Mouse (Mus musculus): ENCODE measurements around the gene Rapgef5.

Gene Rapgef5

GRCm38 (mm10) chr12:117712474-117712873 lies 196.2 kb downstream of the Rapgef5 start:
- DNase-seq (ENCODE audit: low spot score in 2 of 2): no peak

- DNase-seq (ENCODE audit: low spot score in 2 of 2): no peak
Measured at GRCm38 (mm10) chr12:117713616-117714015, 197.3 kb downstream of the Rapgef5 start.

- no peak for DNase-seq (ENCODE audit: low spot score in 2 of 2)
Measured at GRCm38 (mm10) chr12:117720794-117721747, 204.8 kb downstream of the Rapgef5 start.

- DNase-seq (ENCODE audit: low spot score in 2 of 2): no peak
Measured at GRCm38 (mm10) chr12:117721748-117722150, 205.5 kb downstream of the Rapgef5 start.

- no peak for DNase-seq (ENCODE audit: low spot score in 2 of 2)
Measured at GRCm38 (mm10) chr12:117725011-117725410, 208.7 kb downstream of the Rapgef5 start.

- DNase-seq (ENCODE audit: low spot score in 2 of 2): no peak
Measured at GRCm38 (mm10) chr12:117727481-117728177, 211.3 kb downstream of the Rapgef5 start.

GRCm38 (mm10) chr12:117728178-117728611 lies 211.9 kb downstream of the Rapgef5 start:
- DNase-seq (ENCODE audit: low spot score in 2 of 2): no peak

- DNase-seq (ENCODE audit: low spot score in 2 of 2): no peak
Measured at GRCm38 (mm10) chr12:117733611-117734010, 217.3 kb downstream of the Rapgef5 start.

- DNase-seq (ENCODE audit: low spot score in 2 of 2): no peak
Measured at GRCm38 (mm10) chr12:117736130-117736529, 219.9 kb downstream of the Rapgef5 start.

- DNase-seq (ENCODE audit: low spot score in 2 of 2): no peak
Measured at GRCm38 (mm10) chr12:117736928-117737327, 220.6 kb downstream of the Rapgef5 start.

GRCm38 (mm10) chr12:117737332-117738031 lies 221.2 kb downstream of the Rapgef5 start:
- DNase-seq (ENCODE audit: low spot score in 2 of 2): no peak

- no peak for DNase-seq (ENCODE audit: low spot score in 2 of 2)
Measured at GRCm38 (mm10) chr12:117742487-117742886, 226.2 kb downstream of the Rapgef5 start.

GRCm38 (mm10) chr12:117744580-117745483 lies 228.6 kb downstream of the Rapgef5 start:
- no peak for DNase-seq (ENCODE audit: low spot score in 2 of 2)

GRCm38 (mm10) chr12:117746611-117747010 lies 230.3 kb downstream of the Rapgef5 start:
- no peak for DNase-seq (ENCODE audit: low spot score in 2 of 2)

GRCm38 (mm10) chr12:117751045-117751444 lies 234.8 kb downstream of the Rapgef5 start:
- no peak for DNase-seq (ENCODE audit: low spot score in 2 of 2)

GRCm38 (mm10) chr12:117751520-117752383 lies 235.5 kb downstream of the Rapgef5 start:
- DNase-seq (ENCODE audit: low spot score in 2 of 2): no peak

GRCm38 (mm10) chr12:117756010-117756409 lies 239.7 kb downstream of the Rapgef5 start:
- no peak for DNase-seq (ENCODE audit: low spot score in 2 of 2)

GRCm38 (mm10) chr12:117760373-117760772 lies 244.1 kb downstream of the Rapgef5 start:
- no peak for DNase-seq (ENCODE audit: low spot score in 2 of 2)

- DNase-seq (ENCODE audit: low spot score in 2 of 2): no peak
Measured at GRCm38 (mm10) chr12:117760846-117761245, 244.6 kb downstream of the Rapgef5 start.

- peak; percentile 40 to 43 for DNase-seq (ENCODE audit: low spot score in 2 of 2)
Measured at GRCm38 (mm10) chr12:117761698-117762097, 245.4 kb downstream of the Rapgef5 start.

Measured in left cerebral cortex, adult 9 months (tissue).